Mouse (Mus musculus) intestine, embryonic 14.5 days (tissue): ENCODE measurements around the gene Fbxl3. TPM values are rescaled to one million over a fixed set of nuclear protein-coding genes. Genes with fewer than 3 reads are reported as not detected.

Source experiments
- ATAC-seq: fragments of 200-750 bp; cut with Nextera tagmentation; replicated peaks from 2 replicates; pipeline ENCODE4 v1.8.0; 2017; ENCODE audit warnings: low read depth, moderate number of reproducible peaks, moderate TSS enrichment, moderate library complexity; ENCODE audit not compliant: low FRiP score, low TSS enrichment
- DNase-seq: peaks from one replicate; pipeline ENCODE4 v3.0.0-alpha.2; 2018; ENCODE audit warnings: low spot score
- H3K27ac ChIP-seq: fragments of 300-500 bp; sonication (generic); 2 replicates; pipeline ENCODE4 v1.5.1; 2014; ENCODE audit warnings: low read depth, mild to moderate bottlenecking, control low read depth
- H3K27me3 ChIP-seq: fragments of 300-500 bp; sonication (generic); replicated peaks from 2 replicates; pipeline ENCODE4 v1.6.1; 2014; ENCODE audit warnings: low read length, control low read depth; ENCODE audit not compliant: control insufficient read depth, insufficient read depth
- H3K36me3 ChIP-seq: fragments of 300-500 bp; sonication (generic); 2 replicates; pipeline ENCODE4 v1.6.1; 2014; ENCODE audit warnings: low read length, control low read depth; ENCODE audit not compliant: control insufficient read depth, insufficient read depth
- H3K4me1 ChIP-seq: fragments of 300-500 bp; sonication (generic); replicated peaks from 2 replicates; pipeline ENCODE4 v1.6.1; 2014; ENCODE audit warnings: low read length, control low read depth, mixed read lengths; ENCODE audit not compliant: control insufficient read depth, insufficient read depth
- H3K4me2 ChIP-seq: fragments of 300-500 bp; sonication (generic); 2 replicates; pipeline ENCODE4 v1.6.1; 2014; ENCODE audit warnings: low read length
- H3K4me3 ChIP-seq: fragments of 300-500 bp; sonication (generic); 2 replicates; pipeline ENCODE4 v1.5.1; 2014; ENCODE audit warnings: low read depth, low read length, control low read depth, mixed read lengths
- H3K9ac ChIP-seq: fragments of 300-500 bp; sonication (generic); 2 replicates; pipeline ENCODE4 v1.6.1; 2014; ENCODE audit warnings: mild to moderate bottlenecking, low read length
- H3K9me3 ChIP-seq: fragments of 300-500 bp; sonication (generic); 2 replicates; pipeline ENCODE4 v1.6.1; 2016; ENCODE audit warnings: low read length, control low read depth; ENCODE audit not compliant: control insufficient read depth
- WGBS: fragments of 180-500 bp; shearing (Covaris S2); extraction: QIAGEN DNeasy Blood & Tissue Kit; methylation state at CpG from one replicate; pipeline ENCODE4 v1.1.7; 2014; 5-methylcytosine and 5-hydroxymethylcytosine counted together
- polyA plus RNA-seq: library from polyadenylated mRNA; unstranded; fragments of >200 nt; fragmentation: Nextera tagmentation; extraction: Ambion mirVana; gene quantifications from 2 replicates; pipeline ENCODE4 v1.2.1, GENCODE M21; 2014

Gene Fbxl3
- polyA plus RNA-seq, 1 experiment from 2014 or later = 32.1 TPM

- Histone ChIP-seq H3K36me3 (no peaks in the 10 kb centered on the region), H3K9ac (no peak overlapping the region), H3K9me3 (no peaks in the 10 kb centered on the region), H3K4me2 (no peak overlapping the region), H3K4me3 (no peak overlapping the region), H3K27me3 (no peaks in the 10 kb centered on the region), H3K4me1 (peaks cover 6% of the 10 kb centered on the region), H3K27ac (no peak overlapping the region)
- WGBS = 57% methylated on average over 6 of the region's 6 CpGs
- no peak for ATAC-seq
- DNase-seq = no peak
Observed at GRCm38 (mm10) chr14:103102246-103102645, 2.9 kb upstream of the Fbxl3 start.

- Histone ChIP-seq H3K27ac (no peak overlapping the region), H3K4me3 (no peak overlapping the region), H3K9me3 (no peaks in the 10 kb centered on the region), H3K27me3 (no peaks in the 10 kb centered on the region), H3K9ac (no peak overlapping the region), H3K4me1 (peaks cover 13% of the 10 kb centered on the region), H3K36me3 (0 out of 2 replicates have a peak, but pooled peaks cover 4% of the 10 kb centered on the region), H3K4me2 (no peak overlapping the region)
- WGBS = 78% methylated on average over 3 of the region's 3 CpGs
- ATAC-seq (no peak), DNase-seq (no peak)
Observed at GRCm38 (mm10) chr14:103101171-103101570, 1.8 kb upstream of the Fbxl3 start.

GRCm38 (mm10) chr14:103100296-103100695, 930 bp upstream of the Fbxl3 start:
- no peak overlapping the region for H3K27ac ChIP-seq

GRCm38 (mm10) chr14:103098587-103099235, 655 bp downstream of the Fbxl3 start:
- Histone ChIP-seq H3K4me1 (peaks cover 21% of the 10 kb centered on the region), H3K4me3 (peak overlapping the region; percentile 86), H3K27me3 (no peaks in the 10 kb centered on the region), H3K9me3 (no peaks in the 10 kb centered on the region), H3K4me2 (peak overlapping the region; percentile 57), H3K9ac (peak overlapping the region; percentile 100), H3K27ac (peak overlapping the region; percentile 99), H3K36me3 (peaks cover 21% of the 10 kb centered on the region; the same call in 1 of the 2 replicates)
- DNase-seq (peak; percentile 88), ATAC-seq (peak; percentile 73)
- under 1% methylated on average over 78 of the region's 86 CpGs for WGBS

More at GRCm38 (mm10) chr14:103100296-103100695, 930 bp upstream of the Fbxl3 start:
- H3K4me2 ChIP-seq = peak overlapping the region; percentile 57
- peaks cover 12% of the 10 kb centered on the region; the same call in 1 of the 2 replicates for H3K36me3 ChIP-seq
- no peak overlapping the region for H3K9ac ChIP-seq
- ATAC-seq (no peak), DNase-seq (no peak)
- WGBS = 72% methylated on average over 13 of the region's 13 CpGs
- H3K4me3 ChIP-seq = no peak overlapping the region
- H3K27me3 ChIP-seq = no peaks in the 10 kb centered on the region
- no peaks in the 10 kb centered on the region for H3K9me3 ChIP-seq
- H3K4me1 ChIP-seq = peaks cover 17% of the 10 kb centered on the region

GRCm38 (mm10) chr14:103098213-103098586, 1.2 kb downstream of the Fbxl3 start:
- peaks cover 23% of the 10 kb centered on the region for H3K4me1 ChIP-seq
- no peak for DNase-seq
- peak overlapping the region; percentile 99 for H3K27ac ChIP-seq
- H3K4me3 ChIP-seq = peak overlapping the region; percentile 86
- no peaks in the 10 kb centered on the region for H3K9me3 ChIP-seq
- peak overlapping the region; percentile 100 for H3K9ac ChIP-seq
- H3K4me2 ChIP-seq = peak overlapping the region; percentile 54
- WGBS = 4% methylated on average over 2 of the region's 2 CpGs
- no peaks in the 10 kb centered on the region for H3K27me3 ChIP-seq
- peaks cover 21% of the 10 kb centered on the region; the same call in 1 of the 2 replicates for H3K36me3 ChIP-seq
- no peak for ATAC-seq

- peaks cover 28% of the 10 kb centered on the region for H3K4me1 ChIP-seq
- no peak for ATAC-seq
- no peak overlapping the region for H3K4me3 ChIP-seq
- H3K9ac ChIP-seq = no peak overlapping the region
- DNase-seq = no peak
- H3K4me2 ChIP-seq = no peak overlapping the region
- WGBS = 83% methylated on average over 6 of the region's 6 CpGs
- H3K27ac ChIP-seq = no peak overlapping the region
- peaks cover 27% of the 10 kb centered on the region; the same call in 1 of the 2 replicates for H3K36me3 ChIP-seq
- H3K9me3 ChIP-seq = no peaks in the 10 kb centered on the region
- H3K27me3 ChIP-seq = no peaks in the 10 kb centered on the region
Observed at GRCm38 (mm10) chr14:103096621-103097020, 2.7 kb downstream of the Fbxl3 start.

GRCm38 (mm10) chr14:103095826-103096225, 3.5 kb downstream of the Fbxl3 start:
- H3K9me3 ChIP-seq = no peaks in the 10 kb centered on the region
- no peaks in the 10 kb centered on the region for H3K27me3 ChIP-seq
- H3K27ac ChIP-seq = no peak overlapping the region
- peaks cover 28% of the 10 kb centered on the region for H3K4me1 ChIP-seq
- WGBS = 86% methylated on average over 8 of the region's 8 CpGs
- no peak overlapping the region for H3K4me3 ChIP-seq
- DNase-seq (no peak), ATAC-seq (no peak)
- H3K36me3 ChIP-seq = peaks cover 35% of the 10 kb centered on the region
- H3K9ac ChIP-seq = no peak overlapping the region
- H3K4me2 ChIP-seq = no peak overlapping the region

- H3K4me2 ChIP-seq = no peak overlapping the region
- no peak for DNase-seq
- H3K27ac ChIP-seq = no peak overlapping the region
- 90% methylated on average over 8 of the region's 8 CpGs for WGBS
- no peaks in the 10 kb centered on the region for H3K9me3 ChIP-seq
- H3K4me3 ChIP-seq = no peak overlapping the region
- no peak for ATAC-seq
- H3K27me3 ChIP-seq = no peaks in the 10 kb centered on the region
- no peak overlapping the region for H3K9ac ChIP-seq
- peaks cover 25% of the 10 kb centered on the region for H3K4me1 ChIP-seq
- H3K36me3 ChIP-seq = peaks cover 37% of the 10 kb centered on the region
Observed at GRCm38 (mm10) chr14:103095036-103095435, 4.3 kb downstream of the Fbxl3 start.

- no peak overlapping the region for H3K9ac ChIP-seq
- no peak overlapping the region for H3K4me2 ChIP-seq
- WGBS = 43% methylated on average over 4 of the region's 4 CpGs
- H3K4me3 ChIP-seq = no peak overlapping the region
- H3K36me3 ChIP-seq = peaks cover 47% of the 10 kb centered on the region
- H3K27ac ChIP-seq = no peak overlapping the region
- DNase-seq (no peak), ATAC-seq (no peak)
- no peaks in the 10 kb centered on the region for H3K27me3 ChIP-seq
- peaks cover 28% of the 10 kb centered on the region for H3K4me1 ChIP-seq
- H3K9me3 ChIP-seq = no peaks in the 10 kb centered on the region
Observed at GRCm38 (mm10) chr14:103093670-103094069, 5.7 kb downstream of the Fbxl3 start.
